Mouse (Mus musculus) thymus, adult 2 months (tissue): ENCODE results near the gene Gm20388.

Source experiments
- CTCF ChIP-seq: fragments of 200-500 bp; IDR thresholded peaks from 2 replicates; pipeline ENCODE4 v1.5.1; 2012; ENCODE audit warnings: mild to moderate bottlenecking, control low read depth, low read length, moderate library complexity, borderline replicate concordance; ENCODE audit not compliant: control insufficient read depth, poor library complexity, insufficient read depth; ENCODE audit errors: extremely low read depth
- POLR2A ChIP-seq: fragments of 200-500 bp; IDR thresholded peaks from 2 replicates; pipeline ENCODE4 v1.6.1; 2012; ENCODE audit warnings: mild to moderate bottlenecking, low read length, control low read depth, moderate library complexity; ENCODE audit not compliant: control insufficient read depth, poor library complexity, insufficient read depth; ENCODE audit errors: extremely low read depth

- TF ChIP-seq CTCF, result no peak
- no peak for TF ChIP-seq POLR2A
Observed at GRCm38 (mm10) chr8:122805349-122805748, 2894.7 kb downstream of the Gm20388 start.
